Mouse (Mus musculus) monocyte, adult 5-6 weeks (primary cell): ENCODE measurements around the gene Cx3cr1. TPM values are rescaled to one million over a fixed set of nuclear protein-coding genes. Genes with fewer than 3 reads are reported as not detected.

Experiments used
- ATAC-seq: fragments of 153-309, 156-312 bp; replicated peaks from 2 replicates; pipeline ENCODE4 v1.8.0; 2017; ENCODE audit warnings: mild to moderate bottlenecking; ENCODE audit not compliant: low TSS enrichment, insufficient number of reproducible peaks, severe bottlenecking, poor library complexity, low FRiP score
- total RNA-seq: library from RNA; stranded (forward); fragments of 200-1000, 200-491, 200-594 nt; gene quantifications from 3 replicates; pipeline ENCODE4 v1.2.3, GENCODE M21; 2017

Cx3cr1 gene
- total RNA-seq, 1 experiment from 2014 or later: 263 TPM

GRCm38 (mm10) chr9:119926497-119926896, 143.2 kb downstream of the Cx3cr1 start:
- ATAC-seq: no peak

GRCm38 (mm10) chr9:119925729-119926128, 143.9 kb downstream of the Cx3cr1 start:
- ATAC-seq: no peak

GRCm38 (mm10) chr9:119925120-119925657, 144.5 kb downstream of the Cx3cr1 start:
- ATAC-seq: peak; percentile 57; the same call in 1 of the 2 replicates

- ATAC-seq: no peak
Observed at GRCm38 (mm10) chr9:119923462-119923861, 146.2 kb downstream of the Cx3cr1 start.

- no peak for ATAC-seq
Observed at GRCm38 (mm10) chr9:119919858-119920257, 149.8 kb downstream of the Cx3cr1 start.

- no peak for ATAC-seq
Observed at GRCm38 (mm10) chr9:119913087-119913838, 156.4 kb downstream of the Cx3cr1 start.

- ATAC-seq: no peak
Observed at GRCm38 (mm10) chr9:119909931-119910330, 159.7 kb downstream of the Cx3cr1 start.

- ATAC-seq: no peak
Observed at GRCm38 (mm10) chr9:119908708-119909107, 161.0 kb downstream of the Cx3cr1 start.

- no peak for ATAC-seq
Observed at GRCm38 (mm10) chr9:119902410-119903151, 167.1 kb downstream of the Cx3cr1 start.

GRCm38 (mm10) chr9:119899446-119899845, 170.2 kb downstream of the Cx3cr1 start:
- ATAC-seq: no peak

GRCm38 (mm10) chr9:119895040-119895721, 174.5 kb downstream of the Cx3cr1 start:
- no peak for ATAC-seq

- ATAC-seq: peak; percentile 96
Observed at GRCm38 (mm10) chr9:119894339-119895009, 175.2 kb downstream of the Cx3cr1 start, which contains the start of gene Wdr48. Wdr48 (plus strand) TSS chr9:119894878.

- no peak for ATAC-seq
Observed at GRCm38 (mm10) chr9:119893881-119894280, 175.8 kb downstream of the Cx3cr1 start.

- ATAC-seq: no peak
Observed at GRCm38 (mm10) chr9:119890692-119891091, 179.0 kb downstream of the Cx3cr1 start.

- ATAC-seq: no peak
Observed at GRCm38 (mm10) chr9:119889446-119889845, 180.2 kb downstream of the Cx3cr1 start.

- ATAC-seq: no peak
Observed at GRCm38 (mm10) chr9:119888843-119889246, 180.8 kb downstream of the Cx3cr1 start.

- no peak for ATAC-seq
Observed at GRCm38 (mm10) chr9:119887144-119887901, 182.4 kb downstream of the Cx3cr1 start.

GRCm38 (mm10) chr9:119854170-119854569, 215.5 kb downstream of the Cx3cr1 start:
- no peak for ATAC-seq
